In the genomic region with DNA sequence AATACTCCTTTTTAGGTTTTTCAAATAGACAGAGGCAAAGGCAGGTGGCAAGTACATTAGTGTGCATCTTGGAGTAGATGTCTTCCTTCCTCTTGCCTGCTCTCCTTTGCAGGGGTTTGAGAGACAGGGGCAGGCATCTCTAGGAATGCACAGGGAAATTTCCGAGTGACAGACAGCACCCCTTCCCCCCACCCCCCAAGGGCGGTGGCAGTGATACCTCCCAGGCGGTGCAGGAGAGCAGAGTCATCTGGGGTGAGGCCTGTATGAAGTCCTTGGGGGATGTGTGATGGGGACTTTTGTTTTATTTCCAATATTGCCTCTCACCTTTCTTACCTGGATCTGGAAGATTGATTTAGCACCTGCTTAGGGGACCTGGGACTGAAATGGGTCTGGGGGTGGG, we compare ENCODE assay signal across 8 mouse cellular contexts. TPM values are rescaled to one million over a fixed set of nuclear protein-coding genes. Genes with fewer than 3 reads are reported as not detected.
DNase-seq lines count a peak whose midpoint lies in the region; ATAC-seq and TF ChIP-seq lines count a peak whose summit lies in the region.

No protein-coding gene starts in this region.

- peak overlapping the region; percentile 51 for H3K9ac ChIP-seq in kidney, postnatal 0 days (ENCODE audit: low read depth, low read length)
- peak overlapping the region; percentile 90 for H3K9ac ChIP-seq in hindbrain, embryonic 12.5 days
- H3K9ac ChIP-seq in midbrain, embryonic 14.5 days (replicated peaks; ENCODE audit: low read length), result peak overlapping the region; percentile 76

- no peak overlapping the region for H3K27ac ChIP-seq in kidney, postnatal 0 days
- peak overlapping the region; percentile 82; the same call in 1 of the 2 replicates for H3K27ac ChIP-seq in embryonic facial prominence, embryonic 10.5 days (replicated peaks)
- peak overlapping the region; percentile 93 for H3K27ac ChIP-seq in hindbrain, embryonic 12.5 days
- H3K27ac ChIP-seq in midbrain, embryonic 14.5 days (replicated peaks; ENCODE audit: low read depth, low read length), result peak overlapping the region; percentile 93

- peak overlapping the region; percentile 57 for H3K4me3 ChIP-seq in kidney, postnatal 0 days (replicated peaks; ENCODE audit: low read depth, low read length)
- H3K4me3 ChIP-seq in embryonic facial prominence, embryonic 10.5 days, result peak overlapping the region; percentile 80
- H3K4me3 ChIP-seq in hindbrain, embryonic 12.5 days, result peak overlapping the region; percentile 76
- H3K4me3 ChIP-seq in midbrain, embryonic 14.5 days (replicated peaks; ENCODE audit: low read depth, low read length), result peak overlapping the region; percentile 71

- H3K27me3 ChIP-seq in kidney, postnatal 0 days (ENCODE audit: insufficient read depth, low read length), result no peaks in the 10 kb centered on the region
- H3K27me3 ChIP-seq in embryonic facial prominence, embryonic 10.5 days (replicated peaks; ENCODE audit: low read depth, poor library complexity, severe bottlenecking), result peaks cover 56% of the 10 kb centered on the region
- H3K27me3 ChIP-seq in hindbrain, embryonic 12.5 days, result peaks cover 4% of the 10 kb centered on the region
- no peaks in the 10 kb centered on the region for H3K27me3 ChIP-seq in midbrain, embryonic 14.5 days (ENCODE audit: control insufficient read depth, insufficient read depth, low read length)

- H3K36me3 ChIP-seq in kidney, postnatal 0 days (ENCODE audit: insufficient read depth, low read length), result no peaks in the 10 kb centered on the region
- no peaks in the 10 kb centered on the region for H3K36me3 ChIP-seq in embryonic facial prominence, embryonic 10.5 days (replicated peaks)
- H3K36me3 ChIP-seq in hindbrain, embryonic 12.5 days, result no peaks in the 10 kb centered on the region
- no peaks in the 10 kb centered on the region for H3K36me3 ChIP-seq in midbrain, embryonic 14.5 days (ENCODE audit: control insufficient read depth, insufficient read depth, low read length)

- ATAC-seq in kidney, postnatal 0 days (replicated peaks; ENCODE audit: low FRiP score, low read depth), result 0 out of 2 replicates have a peak, but pooled peaks have one; percentile 2
- 0 out of 2 replicates have a peak, but pooled peaks have one; percentile 13 for ATAC-seq in hindbrain, embryonic 12.5 days (ENCODE audit: low FRiP score)
- peak; percentile 21 for ATAC-seq in midbrain, embryonic 14.5 days (ENCODE audit: low FRiP score, low TSS enrichment)

- no peak for TF ChIP-seq CTCF in kidney, postnatal 0 days (IDR thresholded peaks at IDR 0.05; ENCODE audit: low read depth)

- H3K9me3 ChIP-seq in kidney, postnatal 0 days (replicated peaks; ENCODE audit: low read length), result no peaks in the 10 kb centered on the region
- no peaks in the 10 kb centered on the region for H3K9me3 ChIP-seq in embryonic facial prominence, embryonic 10.5 days
- H3K9me3 ChIP-seq in hindbrain, embryonic 12.5 days (replicated peaks), result no peaks in the 10 kb centered on the region
- no peaks in the 10 kb centered on the region for H3K9me3 ChIP-seq in midbrain, embryonic 14.5 days (ENCODE audit: control insufficient read depth, low read length)

- 0 out of 2 replicates have a peak, but pooled peaks cover 6% of the 10 kb centered on the region for H3K4me1 ChIP-seq in kidney, postnatal 0 days (replicated peaks; ENCODE audit: insufficient read depth, low read length)
- peaks cover 19% of the 10 kb centered on the region for H3K4me1 ChIP-seq in embryonic facial prominence, embryonic 10.5 days
- peaks cover 13% of the 10 kb centered on the region for H3K4me1 ChIP-seq in hindbrain, embryonic 12.5 days
- peaks cover 12% of the 10 kb centered on the region for H3K4me1 ChIP-seq in midbrain, embryonic 14.5 days (ENCODE audit: control insufficient read depth, insufficient read depth, low read length)

- 13% methylated on average over 3 of the region's 3 CpGs for WGBS in kidney, postnatal 0 days
- WGBS in embryonic facial prominence, embryonic 10.5 days, result 10% methylated on average over 3 of the region's 3 CpGs
- WGBS in hindbrain, embryonic 12.5 days, result 3% methylated on average over 3 of the region's 3 CpGs
- 9% methylated on average over 3 of the region's 3 CpGs for WGBS in midbrain, embryonic 14.5 days

- DNase-seq in kidney, postnatal 0 days (ENCODE audit: low spot score), result no peak
- no peak for DNase-seq in kidney, adult 8-10 months
- peak; percentile 22 for DNase-seq in embryonic facial prominence, embryonic 10.5 days (ENCODE audit: low spot score)
- no peak for DNase-seq in midbrain, embryonic 14.5 days
- no peak for DNase-seq in MN1 (ENCODE audit: low spot score)
- no peak for DNase-seq in spleen, postnatal 14 days (ENCODE audit: low spot score in 2 of 2)
- no peak for DNase-seq in adrenal gland, postnatal 4 days (ENCODE audit: low spot score in 2 of 2)

- peak overlapping the region; percentile 99 for H3K4me2 ChIP-seq in kidney, postnatal 0 days (ENCODE audit: low read length)
- H3K4me2 ChIP-seq in hindbrain, embryonic 12.5 days (replicated peaks), result peak overlapping the region; percentile 85
- peak overlapping the region; percentile 73 for H3K4me2 ChIP-seq in midbrain, embryonic 14.5 days (ENCODE audit: low read length)

RNA-seq across cellular contexts. Expression of a gene that starts 1.2 kb away (rescaled TPM):
- polyA plus RNA-seq in kidney, postnatal 0 days (2015; fragmentation: Nextera tagmentation; extraction: Ambion mirVana), result 5.3 and 5.7 TPM in 2 replicates
- polyA plus RNA-seq in embryonic facial prominence, embryonic 10.5 days (2016; fragmentation: Nextera tagmentation; extraction: Ambion mirVana), result 17.4 and 18.3 TPM in 2 replicates
- polyA plus RNA-seq in hindbrain, embryonic 12.5 days (2016; fragmentation: Nextera tagmentation; extraction: Ambion mirVana), result 122 and 126 TPM in 2 replicates
- 228 and 298 TPM in 2 replicates for polyA plus RNA-seq in midbrain, embryonic 14.5 days (2014; fragmentation: Nextera tagmentation; extraction: Ambion mirVana)
- total RNA-seq in adrenal gland, postnatal 4 days (2021), result 10 to 100 TPM; 22.3 to 24.4 TPM
